Mouse (Mus musculus) layer of hippocampus, adult 8-10 months (tissue): ENCODE measurements at regions not wholly inside any gene's neighbourhood (a gene's known extent, or its start where the extent isn't known, plus 50 kb on each side); places are given as distances from the start of the nearest gene placed in this dataset.
"Not testable (repeated sequence)": the region's sequence is repeated elsewhere in the genome, so short reads cannot be mapped to it uniquely, and the experiment has no call there.

ENCODE experiments used
- DNase-seq, 2 experiments: peaks; one replicate each; pipeline ENCODE4 v3.0.0; 2022; ENCODE audit warnings: low spot score in 2 of 2
- microRNA-seq, 2 experiments: library from miRNA; unstranded; fragments of <30 nt; microRNA quantifications; one replicate each; pipeline ENCODE4 v1.2.0; 2022

- no peak for DNase-seq
Observed at GRCm38 (mm10) chr5:118483001-118483400, 77.5 kb upstream of the Med13l start.

- no peak for DNase-seq
Observed at GRCm38 (mm10) chr5:118483532-118483931, 76.9 kb upstream of the Med13l start.

- no peak for DNase-seq
Observed at GRCm38 (mm10) chr5:118485191-118485590, 75.3 kb upstream of the Med13l start.

- DNase-seq, result not testable (repeated sequence)
Observed at GRCm38 (mm10) chr5:118492522-118492921, 68.0 kb upstream of the Med13l start.

- no peak for DNase-seq
Observed at GRCm38 (mm10) chr5:118494649-118495477, 65.6 kb upstream of the Med13l start.

GRCm38 (mm10) chr5:118495478-118495760 is 65.1 kb upstream of the Med13l start:
- no peak for DNase-seq

- no peak for DNase-seq
Observed at GRCm38 (mm10) chr5:118501624-118502023, 58.9 kb upstream of the Med13l start.

- peak in 1 of 2 experiments; percentile 30 for DNase-seq
Observed at GRCm38 (mm10) chr5:118502991-118503390, 57.5 kb upstream of the Med13l start.

- DNase-seq, result no peak
Observed at GRCm38 (mm10) chr5:118504170-118504569, 56.3 kb upstream of the Med13l start.

GRCm38 (mm10) chr5:118504926-118505325 is 55.6 kb upstream of the Med13l start:
- no peak for DNase-seq

- DNase-seq, result no peak
Observed at GRCm38 (mm10) chr5:118509871-118510270, 50.6 kb upstream of the Med13l start.

Small RNA genes lying in the stretch of these regions (microRNA-seq; reads per million reads assigned to microRNA genes)
- 0 reads per million in 2 experiments for gene Gm26455
